Comparison of ENCODE assay signal across 1 mouse cellular context in genomic region chr19:46969286-46969985, GRCm38 (mm10).
TF ChIP-seq lines count a peak whose summit lies in the region.

No protein-coding gene starts in this region.

TF ChIP-seq in CH12.LX, 34 proteins besides CTCF, POLR2A, EP300 and RAD21 (continued from another document):
- TF ChIP-seq JUND (conservative IDR thresholded peaks at IDR 0.05; ENCODE audit: low read depth, low read length) (0 out of 2 replicates have a peak, but pooled peaks have one; percentile 38), KAT2A (IDR thresholded peaks at IDR 0.05; ENCODE audit: insufficient replicate concordance, low read length) (no peak), BHLHE40 (IDR thresholded peaks at IDR 0.05; ENCODE audit: low read depth, low read length) (peak; percentile 75), ELF1 (IDR thresholded peaks at IDR 0.05; ENCODE audit: low read depth, low read length) (no peak)
TF ChIP-seq in CH12.LX: peak in this region for 7.
